Mouse (Mus musculus) right cerebral cortex, postnatal 4 days (tissue): ENCODE measurements around the gene Kcnma1.

Experiments used
- DNase-seq: peaks from one replicate; pipeline ENCODE4 v3.0.0-alpha.2; 2022

Gene Kcnma1

GRCm38 (mm10) chr14:23959061-23959460 lies 55.2 kb downstream of the Kcnma1 start:
- no peak for DNase-seq

GRCm38 (mm10) chr14:23957270-23957669 lies 57.0 kb downstream of the Kcnma1 start:
- DNase-seq, result no peak

GRCm38 (mm10) chr14:23943876-23944275 lies 70.4 kb downstream of the Kcnma1 start:
- DNase-seq, result no peak

DNA sequence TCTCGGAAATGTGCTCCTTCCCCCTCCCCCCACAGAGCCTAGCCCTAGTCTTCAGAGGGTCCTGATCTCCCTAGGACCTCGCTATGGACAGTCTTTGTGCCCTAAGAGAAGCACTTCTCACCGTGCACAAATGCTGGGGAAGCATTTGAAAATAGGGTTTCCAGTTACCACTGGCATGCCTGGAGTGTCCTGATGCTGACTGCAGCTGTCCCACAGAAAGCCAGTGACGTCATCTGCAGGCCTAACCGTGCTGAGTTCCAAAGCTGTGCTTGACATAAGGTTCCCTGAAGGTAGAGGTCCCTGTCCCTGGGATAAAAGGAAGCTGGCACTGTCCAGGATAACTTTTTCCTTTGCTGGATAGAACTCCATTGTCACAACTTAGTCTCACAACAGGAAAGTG lies 71.1 kb downstream of the Kcnma1 start:
- DNase-seq, result no peak

DNA sequence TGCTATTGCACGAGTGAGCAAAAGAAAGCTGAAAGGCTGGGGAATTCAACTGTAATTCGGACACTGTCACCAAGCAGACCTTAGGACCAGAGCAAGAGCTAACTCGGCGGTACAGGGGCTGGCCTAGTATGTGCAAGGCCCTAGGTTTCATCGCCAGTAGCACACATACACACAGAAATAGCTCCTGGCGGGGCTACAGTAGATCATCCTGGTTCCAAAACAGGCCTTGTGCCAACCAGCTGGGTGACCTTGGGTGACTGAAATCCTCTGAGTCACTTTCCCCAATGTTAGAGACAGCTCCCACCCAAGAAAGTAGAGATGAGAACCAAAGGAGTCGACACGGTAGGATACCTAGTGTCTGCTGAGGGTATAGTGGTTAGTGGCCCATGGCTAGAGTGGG lies 72.2 kb downstream of the Kcnma1 start:
- no peak for DNase-seq

GRCm38 (mm10) chr14:23935016-23935415 lies 79.3 kb downstream of the Kcnma1 start:
- DNase-seq, result no peak

DNA sequence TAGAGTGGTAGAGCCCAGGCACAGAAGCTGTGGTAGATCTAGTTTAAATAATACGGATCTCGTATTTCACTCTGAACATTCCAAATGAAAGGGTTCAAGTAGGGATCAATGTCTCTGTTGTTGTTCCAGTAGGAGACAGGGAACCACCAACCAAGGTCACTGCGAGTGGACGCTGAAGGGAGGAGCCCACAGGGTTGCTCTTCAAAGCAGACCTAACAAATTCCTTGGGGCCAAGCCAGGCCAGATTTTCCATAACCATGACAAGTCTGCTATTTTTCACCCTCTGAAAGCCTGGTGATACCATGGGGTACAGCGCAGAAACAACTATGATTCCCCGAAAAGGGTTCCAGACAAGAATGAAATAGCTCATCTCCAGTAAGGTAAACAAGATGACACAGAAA lies 82.6 kb downstream of the Kcnma1 start:
- no peak for DNase-seq

GRCm38 (mm10) chr14:23929168-23929567 lies 85.1 kb downstream of the Kcnma1 start:
- no peak for DNase-seq

GRCm38 (mm10) chr14:23923356-23923755 lies 90.9 kb downstream of the Kcnma1 start:
- no peak for DNase-seq

- DNase-seq, result no peak
Observed at GRCm38 (mm10) chr14:23922755-23923154, 91.5 kb downstream of the Kcnma1 start.

- no peak for DNase-seq
Observed at GRCm38 (mm10) chr14:23911108-23911629, 103.1 kb downstream of the Kcnma1 start.

GRCm38 (mm10) chr14:23908564-23908963 lies 105.7 kb downstream of the Kcnma1 start:
- DNase-seq, result no peak

DNA sequence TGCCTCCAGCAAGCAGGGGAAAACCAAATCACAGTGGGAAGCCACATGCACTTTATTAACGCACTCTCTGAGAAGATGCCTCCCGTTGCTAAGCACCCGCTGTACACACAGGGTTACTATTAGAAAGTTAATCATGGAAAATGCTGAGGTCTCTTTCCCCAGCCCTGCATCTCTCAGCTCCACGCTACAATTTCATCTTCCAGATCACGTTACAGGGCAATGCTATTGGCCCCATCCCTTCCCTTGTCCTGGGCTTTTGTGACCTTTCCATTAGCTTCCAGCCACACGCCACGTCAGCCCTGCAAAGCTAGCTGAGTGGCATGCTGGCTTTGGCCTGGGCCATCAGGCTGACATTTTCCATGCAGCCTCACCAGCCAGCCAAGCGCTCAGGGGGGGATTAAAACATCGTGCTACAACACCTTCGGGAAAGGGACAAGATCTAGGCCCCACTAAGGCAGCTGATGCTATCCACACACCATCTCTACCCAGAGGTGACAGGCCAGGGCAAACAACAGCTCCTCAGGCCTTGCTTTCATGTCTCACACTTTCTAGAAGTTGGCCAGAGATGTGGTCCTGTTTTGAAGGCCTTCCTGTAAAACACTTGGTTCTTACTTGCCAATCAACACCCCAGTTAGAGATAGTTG lies 111.5 kb downstream of the Kcnma1 start:
- DNase-seq, result no peak

- no peak for DNase-seq
Observed at GRCm38 (mm10) chr14:23899462-23899861, 114.8 kb downstream of the Kcnma1 start.

DNA sequence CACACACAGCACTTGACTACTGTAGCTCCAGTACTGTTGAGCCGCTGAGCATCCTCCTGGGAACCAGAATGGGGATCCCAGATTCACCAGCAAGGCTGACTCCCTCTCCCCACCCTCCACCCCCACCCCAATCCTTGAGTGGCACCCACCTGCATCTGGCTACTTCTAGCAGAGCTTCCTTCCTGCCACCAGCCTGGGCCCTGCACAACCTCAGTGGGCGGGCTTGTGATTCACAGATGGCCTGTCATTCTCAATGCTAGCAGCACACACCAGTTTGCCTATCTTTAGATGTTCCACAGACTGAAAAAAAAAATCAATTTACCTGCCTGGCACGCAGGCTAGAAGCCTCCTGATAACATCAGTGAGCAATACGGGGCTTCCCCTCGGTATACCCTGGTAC lies 116.5 kb downstream of the Kcnma1 start:
- DNase-seq, result no peak

- DNase-seq, result no peak
Observed at GRCm38 (mm10) chr14:23896036-23896435, 118.3 kb downstream of the Kcnma1 start.

DNA sequence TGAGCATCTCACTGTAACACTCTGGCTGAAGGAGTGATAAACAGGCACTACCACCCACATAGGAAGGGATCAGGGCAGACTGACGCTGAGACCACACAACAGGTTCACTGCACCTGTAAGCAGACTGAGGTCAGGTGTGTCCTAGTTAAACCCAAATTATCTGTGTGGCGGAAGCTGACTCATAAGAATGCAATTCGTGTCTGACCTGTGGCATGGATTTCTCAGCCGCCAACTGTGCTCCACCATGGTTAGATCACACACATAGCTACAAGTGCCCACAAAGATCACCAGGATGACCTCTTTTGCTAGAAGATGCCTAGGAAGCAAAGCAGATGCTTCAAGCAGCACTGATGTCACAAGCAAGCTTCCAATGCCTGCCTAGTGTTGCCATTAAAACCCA lies 128.2 kb downstream of the Kcnma1 start:
- no peak for DNase-seq

- peak; percentile 30 for DNase-seq
Observed at GRCm38 (mm10) chr14:23885539-23885938, 128.8 kb downstream of the Kcnma1 start.

DNA sequence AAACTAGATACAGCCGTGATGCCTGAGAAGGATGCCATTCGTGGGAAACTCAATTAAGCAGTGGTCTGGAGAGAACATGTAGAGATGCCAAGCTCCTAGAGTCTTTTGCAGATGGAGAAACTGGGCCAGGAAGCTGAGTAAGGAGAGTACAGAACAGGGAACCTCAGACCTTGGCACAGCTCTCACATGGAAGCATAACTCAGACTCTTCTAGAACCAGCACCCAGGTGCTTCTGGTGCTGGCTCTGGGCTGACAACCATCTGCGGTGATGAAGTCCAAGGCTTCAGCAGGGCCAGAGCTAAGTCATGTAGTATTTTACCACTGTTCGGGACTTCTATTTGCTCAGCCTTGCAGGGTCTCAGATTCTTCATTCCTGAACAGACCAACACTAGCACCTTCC lies 129.2 kb downstream of the Kcnma1 start:
- no peak for DNase-seq

DNA sequence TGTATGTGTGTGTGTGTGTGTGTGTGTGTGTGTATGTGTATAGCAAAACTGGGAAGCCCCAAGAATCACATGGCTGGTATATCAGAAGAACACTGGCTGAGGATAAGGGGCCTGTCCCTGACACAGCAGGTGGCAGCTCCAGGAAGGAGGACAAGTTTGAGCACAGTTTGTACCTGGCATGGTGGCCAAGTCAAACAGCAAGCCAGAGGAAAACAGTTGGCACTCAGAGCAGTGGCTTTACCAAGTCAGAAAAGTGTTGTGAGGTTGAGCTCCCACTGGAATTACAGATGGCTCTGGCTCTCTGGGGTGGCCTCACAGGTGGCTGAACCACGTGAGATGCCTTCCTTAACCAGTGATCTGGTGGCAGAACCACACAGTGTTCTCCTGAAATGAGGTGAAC lies 132.3 kb downstream of the Kcnma1 start:
- DNase-seq, result no peak

DNA sequence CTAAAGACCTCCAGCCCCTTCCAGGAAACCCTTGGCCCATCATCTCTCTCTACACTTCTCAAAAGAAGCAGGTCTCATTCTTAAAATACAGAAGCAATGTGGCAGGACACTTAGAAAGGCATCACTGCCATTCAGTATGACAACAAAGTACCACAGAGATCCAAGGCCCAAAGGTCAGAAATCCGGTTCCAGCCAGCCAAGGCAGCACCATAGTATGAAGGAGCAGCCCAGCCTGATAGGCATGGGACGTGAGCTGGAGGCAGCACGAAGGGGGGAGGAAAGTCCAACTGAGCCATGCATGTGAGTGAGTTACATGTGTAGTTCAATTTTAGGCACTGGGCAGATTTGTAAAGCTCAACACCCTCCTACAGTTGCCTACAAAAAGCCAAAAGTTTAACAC lies 135.0 kb downstream of the Kcnma1 start:
- no peak for DNase-seq

DNA sequence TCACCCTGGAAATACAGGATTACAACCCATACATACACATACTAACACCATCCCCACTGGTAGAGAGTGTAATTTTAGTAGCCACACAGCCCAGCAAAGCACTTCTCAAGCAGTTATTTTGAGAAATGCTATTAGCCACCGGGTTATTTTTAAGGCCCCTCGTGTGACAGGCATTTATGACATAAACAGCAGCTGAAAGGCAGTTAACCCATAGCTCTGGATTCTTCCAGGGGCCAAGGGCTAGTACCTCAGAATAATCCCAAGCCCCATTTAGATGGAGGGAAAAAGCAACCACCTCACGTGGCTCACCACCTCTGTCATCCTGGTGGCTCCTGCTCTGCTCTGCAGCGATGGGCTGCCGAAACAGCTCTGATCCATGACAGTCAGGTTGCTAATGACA lies 136.7 kb downstream of the Kcnma1 start:
- no peak for DNase-seq

- no peak for DNase-seq
Observed at GRCm38 (mm10) chr14:23874545-23874944, 139.7 kb downstream of the Kcnma1 start.

GRCm38 (mm10) chr14:23857034-23857433 lies 157.3 kb downstream of the Kcnma1 start:
- DNase-seq, result no peak

DNA sequence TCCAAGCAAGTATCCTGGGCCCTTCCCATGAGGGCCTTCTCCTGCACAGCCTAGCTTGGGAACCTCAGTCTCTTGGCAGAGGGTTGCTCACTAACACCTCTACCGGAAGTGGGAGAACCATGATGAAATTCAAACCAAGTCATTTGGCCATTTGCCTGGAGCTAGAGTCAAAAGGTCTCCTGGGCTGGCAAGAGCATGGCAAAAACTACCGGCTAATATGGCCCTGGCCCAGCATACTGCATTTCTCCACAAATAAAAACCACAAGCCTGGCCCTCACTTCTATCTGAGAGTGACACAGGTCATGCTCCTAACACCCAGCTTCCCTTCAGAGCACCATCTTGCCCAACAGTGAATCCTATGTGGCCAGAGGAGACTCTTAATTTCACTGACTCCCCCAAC lies 159.3 kb downstream of the Kcnma1 start:
- no peak for DNase-seq
